Mouse (Mus musculus): ENCODE measurements around the gene Card9. TPM values are rescaled to one million over a fixed set of nuclear protein-coding genes. Genes with fewer than 3 reads are reported as not detected.

The Card9 gene
- polyA plus RNA-seq, 1 experiment, result 4.5 TPM

- H3K36me3 ChIP-seq (ENCODE audit: control insufficient read depth, insufficient read depth, low read length), result no peaks in the 10 kb centered on the region
- no peak overlapping the region for H3K27ac ChIP-seq (ENCODE audit: insufficient read depth, low read depth, low read length)
- H3K4me3 ChIP-seq (ENCODE audit: low read depth, low read length), result no peak overlapping the region
- no peak for TF ChIP-seq CTCF (IDR thresholded peaks at IDR 0.05; ENCODE audit: extremely low read depth, insufficient read length, insufficient replicate concordance, low read depth, low read length)
- no peak for TF ChIP-seq POLR2A (IDR thresholded peaks at IDR 0.05; ENCODE audit: low read depth, low read length)
- no peaks in the 10 kb centered on the region for H3K27me3 ChIP-seq (ENCODE audit: control insufficient read depth, insufficient read depth, low read length)
- H3K4me1 ChIP-seq (ENCODE audit: control insufficient read depth, insufficient read depth, insufficient read length, low read length), result no peaks in the 10 kb centered on the region; the same call in none of the 2 replicates
- 89% methylated on average over 9 of the region's 9 CpGs for WGBS
Measured at GRCm38 (mm10) chr2:26319109-26319508, 41.6 kb downstream of the Card9 start.

- Histone ChIP-seq H3K4me1 (ENCODE audit: control insufficient read depth, insufficient read depth, insufficient read length, low read length) (no peaks in the 10 kb centered on the region; the same call in none of the 2 replicates), H3K36me3 (ENCODE audit: control insufficient read depth, insufficient read depth, low read length) (no peaks in the 10 kb centered on the region), H3K27me3 (ENCODE audit: control insufficient read depth, insufficient read depth, low read length) (no peaks in the 10 kb centered on the region), H3K4me3 (ENCODE audit: low read depth, low read length) (no peak overlapping the region), H3K27ac (ENCODE audit: insufficient read depth, low read depth, low read length) (no peak overlapping the region)
- 86% methylated on average over 3 of the region's 3 CpGs for WGBS
- TF ChIP-seq CTCF (IDR thresholded peaks at IDR 0.05; ENCODE audit: extremely low read depth, insufficient read length, insufficient replicate concordance, low read depth, low read length) (no peak), POLR2A (IDR thresholded peaks at IDR 0.05; ENCODE audit: low read depth, low read length) (no peak)
Measured at GRCm38 (mm10) chr2:26317991-26318672, 42.6 kb downstream of the Card9 start.

GRCm38 (mm10) chr2:26317371-26317770 lies 43.3 kb downstream of the Card9 start:
- Histone ChIP-seq H3K27ac (ENCODE audit: insufficient read depth, low read depth, low read length) (no peak overlapping the region), H3K4me1 (ENCODE audit: control insufficient read depth, insufficient read depth, insufficient read length, low read length) (no peaks in the 10 kb centered on the region; the same call in none of the 2 replicates), H3K27me3 (ENCODE audit: control insufficient read depth, insufficient read depth, low read length) (no peaks in the 10 kb centered on the region), H3K4me3 (ENCODE audit: low read depth, low read length) (no peak overlapping the region), H3K36me3 (ENCODE audit: control insufficient read depth, insufficient read depth, low read length) (no peaks in the 10 kb centered on the region)
- TF ChIP-seq CTCF (IDR thresholded peaks at IDR 0.05; ENCODE audit: extremely low read depth, insufficient read length, insufficient replicate concordance, low read depth, low read length), result no peak
- WGBS, result 74% methylated on average over 3 of the region's 3 CpGs

- H3K4me3 ChIP-seq (ENCODE audit: low read depth, low read length), result no peak overlapping the region
- TF ChIP-seq CTCF (IDR thresholded peaks at IDR 0.05; ENCODE audit: extremely low read depth, insufficient read length, insufficient replicate concordance, low read depth, low read length), result no peak
- TF ChIP-seq POLR2A (IDR thresholded peaks at IDR 0.05; ENCODE audit: low read depth, low read length), result no peak
- H3K36me3 ChIP-seq (ENCODE audit: control insufficient read depth, insufficient read depth, low read length), result no peaks in the 10 kb centered on the region
- H3K27ac ChIP-seq (ENCODE audit: insufficient read depth, low read depth, low read length), result no peak overlapping the region
- 74% methylated on average over 9 of the region's 9 CpGs for WGBS
- no peaks in the 10 kb centered on the region for H3K27me3 ChIP-seq (ENCODE audit: control insufficient read depth, insufficient read depth, low read length)
- H3K4me1 ChIP-seq (ENCODE audit: control insufficient read depth, insufficient read depth, insufficient read length, low read length), result no peaks in the 10 kb centered on the region; the same call in none of the 2 replicates
Measured at GRCm38 (mm10) chr2:26316576-26317246, 44.0 kb downstream of the Card9 start.

GRCm38 (mm10) chr2:26315925-26316311 lies 44.8 kb downstream of the Card9 start:
- Histone ChIP-seq H3K4me1 (ENCODE audit: control insufficient read depth, insufficient read depth, insufficient read length, low read length) (no peaks in the 10 kb centered on the region; the same call in none of the 2 replicates), H3K36me3 (ENCODE audit: control insufficient read depth, insufficient read depth, low read length) (no peaks in the 10 kb centered on the region), H3K4me3 (ENCODE audit: low read depth, low read length) (peak overlapping the region; percentile 74), H3K27ac (ENCODE audit: insufficient read depth, low read depth, low read length) (peak overlapping the region; percentile 18; the same call in 1 of the 2 replicates), H3K27me3 (ENCODE audit: control insufficient read depth, insufficient read depth, low read length) (no peaks in the 10 kb centered on the region)
- 1% methylated on average over 11 of the region's 11 CpGs for WGBS
- no peak for TF ChIP-seq CTCF (IDR thresholded peaks at IDR 0.05; ENCODE audit: extremely low read depth, insufficient read length, insufficient replicate concordance, low read depth, low read length)
- TF ChIP-seq POLR2A (IDR thresholded peaks at IDR 0.05; ENCODE audit: low read depth, low read length), result no peak

- Histone ChIP-seq H3K27me3 (ENCODE audit: control insufficient read depth, insufficient read depth, low read length) (no peaks in the 10 kb centered on the region), H3K4me3 (ENCODE audit: low read depth, low read length) (peak within 1 kb of the TSS; percentile 74), H3K27ac (ENCODE audit: insufficient read depth, low read depth, low read length) (peak within 1 kb of the TSS; percentile 35), H3K4me1 (ENCODE audit: control insufficient read depth, insufficient read depth, insufficient read length, low read length) (no peaks in the 10 kb centered on the region; the same call in none of the 2 replicates), H3K36me3 (ENCODE audit: control insufficient read depth, insufficient read depth, low read length) (no peaks in the 10 kb centered on the region)
- TF ChIP-seq CTCF (IDR thresholded peaks at IDR 0.05; ENCODE audit: extremely low read depth, insufficient read length, insufficient replicate concordance, low read depth, low read length), result no peak
- TF ChIP-seq POLR2A (IDR thresholded peaks at IDR 0.05; ENCODE audit: low read depth, low read length), result peak; percentile 35; the same call in 1 of the 2 replicates
- WGBS, result under 1% methylated on average over 66 of the region's 66 CpGs
Measured at GRCm38 (mm10) chr2:26315072-26315924, 45.4 kb downstream of the Card9 start, which contains the start of gene Gpsm1. Gene Gpsm1 (plus strand): TSS chr2:26315515.

Data from small intestine, adult 2 months (tissue).